Mouse (Mus musculus) hematopoietic stem cell, adult 5-6 weeks (primary cell): ENCODE results near the gene Smndc1. TPM values are rescaled to one million over a fixed set of nuclear protein-coding genes. Genes with fewer than 3 reads are reported as not detected.

Experiments
- total RNA-seq: library from RNA; stranded (forward); fragments of 172-1452, 232-1000 nt; gene quantifications from 2 replicates; pipeline ENCODE4 v1.2.3, GENCODE M21; 2017

The Smndc1 gene
- total RNA-seq, 1 experiment from 2014 or later, result 42.6 TPM

Other genes starting within 250 kb of the Smndc1 start
- gene Mxi1, start 80.1 kb downstream of the Smndc1 start, total RNA-seq, result 58.9 and 75.6 TPM in 2 replicates
- not detected in 2 replicates for gene Gm10197, start 18.8 kb downstream of the Smndc1 start, total RNA-seq
- 67.9 and 102 TPM in 2 replicates for gene Dusp5, start 138.5 kb upstream of the Smndc1 start, total RNA-seq
- gene Nutf2-ps1, start 198.5 kb upstream of the Smndc1 start, total RNA-seq, result 95.6 and 160 TPM in 2 replicates
- 149 and 174 TPM in 2 replicates for gene Smc3, start 209.8 kb upstream of the Smndc1 start, total RNA-seq